ENCODE assay signal across 18 mouse cellular contexts in genomic region chr17:5722802-5723201, GRCm38 (mm10).
DNase-seq lines count a peak whose midpoint lies in the region; ATAC-seq and TF ChIP-seq lines count a peak whose summit lies in the region.
"Had no signal": no experiment of that assay in that cellular context is flagged by ENCODE, and none has a peak within 500 bp of the region (broad histone marks: within the 10 kb centered on the region; RNA-seq: fewer than 3 reads in every experiment).

No protein-coding gene starts in this region.

- TF ChIP-seq CTCF in layer of hippocampus, adult 2 months (conservative IDR thresholded peaks at IDR 0.05): peak; percentile 71
- TF ChIP-seq CTCF in E14TG2a.4 (conservative IDR thresholded peaks at IDR 0.05; ENCODE audit: low read length): peak; percentile 71

- no peaks in the 10 kb centered on the region for H3K4me1 ChIP-seq in E14TG2a.4 (replicated peaks; ENCODE audit: low read depth, low read length)

- no peak for ATAC-seq in megakaryocyte, adult 5-6 weeks (ENCODE audit: poor library complexity, severe bottlenecking)

- no peak for DNase-seq in layer of hippocampus, adult 2 months (ENCODE audit: low spot score in 2 of 2)
- DNase-seq in layer of hippocampus, adult 11-12 months (ENCODE audit: low spot score): no peak
- peak; percentile 47 for DNase-seq in R1 (ENCODE audit: low read depth, low spot score)
- peak; percentile 27 for DNase-seq in splenic B cell, adult 2 months (ENCODE audit: low read depth, low spot score)
- DNase-seq in kidney, postnatal 14 days: no peak
- DNase-seq: cerebellum, postnatal 10 days; heart, postnatal 36 days; kidney, adult 18-20 months; layer of hippocampus, postnatal 36 days; lung, postnatal 36 days; midbrain, embryonic 14.5 days; right cerebral cortex, adult 18-20 months; thymus, postnatal 4 days had no signal

- H3K4me3 ChIP-seq in layer of hippocampus, adult 2 months: no peak overlapping the region
- no peak overlapping the region for H3K4me3 ChIP-seq in E14TG2a.4 (replicated peaks; ENCODE audit: low read length)
- H3K4me3 ChIP-seq: forebrain, embryonic 12.5 days; limb, embryonic 15.5 days; neural tube, embryonic 13.5 days had no signal

- peak overlapping the region; percentile 28; the same call in 1 of the 2 replicates for H3K27ac ChIP-seq in layer of hippocampus, adult 2 months
- H3K27ac ChIP-seq: forebrain, embryonic 12.5 days; neural tube, embryonic 13.5 days had no signal

- H3K27me3 ChIP-seq in E14TG2a.4 (ENCODE audit: insufficient read depth, low read length): peaks cover 2% of the 10 kb centered on the region; the same call in 1 of the 2 replicates
- H3K27me3 ChIP-seq in splenic B cell, adult 2 months (ENCODE audit: control insufficient read depth, insufficient read depth, low read length, poor library complexity, severe bottlenecking): no peaks in the 10 kb centered on the region
- H3K27me3 ChIP-seq: limb, embryonic 15.5 days had no signal

- H3K9me3 ChIP-seq in E14TG2a.4 (ENCODE audit: low read length): no peaks in the 10 kb centered on the region
- H3K9me3 ChIP-seq: forebrain, embryonic 12.5 days; limb, embryonic 15.5 days; neural tube, embryonic 13.5 days had no signal

- H3K36me3 ChIP-seq in E14TG2a.4 (ENCODE audit: insufficient read depth, low read length): no peaks in the 10 kb centered on the region
- H3K36me3 ChIP-seq in splenic B cell, adult 2 months (ENCODE audit: control insufficient read depth, insufficient read depth, low read length, poor library complexity, severe bottlenecking): no peaks in the 10 kb centered on the region
- H3K36me3 ChIP-seq: forebrain, embryonic 12.5 days; limb, embryonic 15.5 days; neural tube, embryonic 13.5 days had no signal

Comparison
In these comparisons a context has a peak if more than half of its experiments do, and no peak if none do; other contexts are left out.
1. DNase-seq: peak in R1 (single experiment) and splenic B cell, adult 2 months (single experiment); none in layer of hippocampus, adult 2 months (0 of 2), layer of hippocampus, adult 11-12 months (single experiment) and kidney, postnatal 14 days (single experiment).